Mouse (Mus musculus) C2C12 (cell line): ENCODE data around the gene Sgsm2. TPM values are rescaled to one million over a fixed set of nuclear protein-coding genes. Genes with fewer than 3 reads are reported as not detected.

Experiments used
- H3K27me3 ChIP-seq: one replicate; pipeline ENCODE4 v1.6.1; 2011; ENCODE audit not compliant: control insufficient read depth, insufficient read depth, insufficient read length
- H3K36me3 ChIP-seq: one replicate; pipeline ENCODE4 v1.6.1; 2011; ENCODE audit not compliant: control insufficient read depth, insufficient read depth
- H3K4me3 ChIP-seq: one replicate; pipeline ENCODE4 v1.5.1; 2011; ENCODE audit warnings: mild to moderate bottlenecking, control low read depth; ENCODE audit not compliant: poor library complexity, insufficient read depth, severe bottlenecking
- H3K79me2 ChIP-seq: one replicate; pipeline ENCODE4 v1.6.1; 2011; ENCODE audit not compliant: control insufficient read depth, insufficient read depth
- H3K79me3 ChIP-seq: one replicate; pipeline ENCODE4 v1.6.1; 2011; ENCODE audit warnings: low read depth, control low read depth
- H3ac ChIP-seq: one replicate; pipeline ENCODE3; 2011; ENCODE audit warnings: low read depth; ENCODE audit not compliant: control insufficient read depth, insufficient read length
- CEBPB ChIP-seq: IDR thresholded peaks from one replicate; pipeline ENCODE4 v1.6.1; 2011; ENCODE audit warnings: low read depth, mild to moderate bottlenecking, control low read depth, moderate library complexity
- CTCF ChIP-seq: IDR thresholded peaks from one replicate; pipeline ENCODE4 v1.5.1; 2011; ENCODE audit not compliant: control insufficient read depth, insufficient read depth, insufficient read length
- FOSL1 ChIP-seq: IDR thresholded peaks from one replicate; pipeline ENCODE4 v1.8.0; 2011; ENCODE audit warnings: mild to moderate bottlenecking, low read length; ENCODE audit not compliant: poor library complexity, insufficient read depth, severe bottlenecking
- MAX ChIP-seq: IDR thresholded peaks from one replicate; pipeline ENCODE4 v1.6.1; 2011; ENCODE audit warnings: mild to moderate bottlenecking, control low read depth
- MYOD1 ChIP-seq: IDR thresholded peaks from one replicate; pipeline ENCODE4 v1.6.1; 2011; ENCODE audit warnings: low read depth; ENCODE audit not compliant: control insufficient read depth, insufficient read length
- MYOG ChIP-seq: IDR thresholded peaks from one replicate; pipeline ENCODE4 v1.6.1; 2011; ENCODE audit not compliant: control insufficient read depth, insufficient read length; ENCODE audit errors: extremely low read depth
- USF1 ChIP-seq: IDR thresholded peaks from one replicate; pipeline ENCODE4 v1.6.1; 2011; ENCODE audit warnings: low read depth, mild to moderate bottlenecking, control low read depth, moderate library complexity
- polyA plus RNA-seq: library from polyadenylated mRNA; unstranded; fragments of >200 nt; fragmentation: generic; extraction: Trizol; gene quantifications from one replicate; pipeline ENCODE4 v1.2.1, GENCODE M21; 2012; ENCODE audit warnings: missing spikeins

Sgsm2 gene
- polyA plus RNA-seq, 1 experiment: 7.8 TPM

- Histone ChIP-seq H3K4me3 (no peak overlapping the region), H3K36me3 (peaks cover 21% of the 10 kb centered on the region), H3K79me3 (peaks cover 6% of the 10 kb centered on the region), H3K79me2 (peaks cover 12% of the 10 kb centered on the region), H3ac (no peak overlapping the region), H3K27me3 (no peaks in the 10 kb centered on the region)
- no peak for TF ChIP-seq MYOG
- no peak for TF ChIP-seq MYOD1
- TF ChIP-seq USF1: no peak
- TF ChIP-seq FOSL1: no peak
- no peak for TF ChIP-seq CEBPB
- no peak for TF ChIP-seq MAX
- no peak for TF ChIP-seq CTCF
These were observed 54.0 kb downstream of the Sgsm2 start for GRCm38 (mm10) chr11:74842656-74843434.

GRCm38 (mm10) chr11:74842045-74842444, 54.8 kb downstream of the Sgsm2 start:
- Histone ChIP-seq H3K27me3 (no peaks in the 10 kb centered on the region), H3ac (no peak overlapping the region), H3K79me3 (peaks cover 6% of the 10 kb centered on the region), H3K4me3 (no peak overlapping the region), H3K36me3 (peaks cover 21% of the 10 kb centered on the region), H3K79me2 (peaks cover 13% of the 10 kb centered on the region)
- TF ChIP-seq MYOG (no peak), MAX (no peak), USF1 (no peak), MYOD1 (no peak), CEBPB (no peak), FOSL1 (no peak), CTCF (no peak)

GRCm38 (mm10) chr11:74841366-74841765, 55.5 kb downstream of the Sgsm2 start:
- Histone ChIP-seq H3K36me3 (peaks cover 21% of the 10 kb centered on the region), H3K79me3 (peaks cover 6% of the 10 kb centered on the region), H3K27me3 (no peaks in the 10 kb centered on the region), H3K4me3 (no peak overlapping the region), H3ac (no peak overlapping the region), H3K79me2 (peaks cover 20% of the 10 kb centered on the region)
- TF ChIP-seq CEBPB (no peak), CTCF (no peak), MYOD1 (no peak), USF1 (no peak), MAX (no peak), MYOG (no peak), FOSL1 (no peak)

- H3K79me2 ChIP-seq: peaks cover 26% of the 10 kb centered on the region
- TF ChIP-seq MAX (no peak), USF1 (no peak), CTCF (no peak), FOSL1 (no peak), MYOG (no peak), CEBPB (no peak), MYOD1 (no peak)
- H3K4me3 ChIP-seq: no peak overlapping the region
- peaks cover 17% of the 10 kb centered on the region for H3K36me3 ChIP-seq
- no peaks in the 10 kb centered on the region for H3K27me3 ChIP-seq
- H3ac ChIP-seq: no peak overlapping the region
- H3K79me3 ChIP-seq: peaks cover 6% of the 10 kb centered on the region
These were observed 56.1 kb downstream of the Sgsm2 start for GRCm38 (mm10) chr11:74840739-74841138.

GRCm38 (mm10) chr11:74839860-74840715, 56.8 kb downstream of the Sgsm2 start:
- H3K79me3 ChIP-seq: peaks cover 7% of the 10 kb centered on the region
- H3K4me3 ChIP-seq: no peak overlapping the region
- no peaks in the 10 kb centered on the region for H3K27me3 ChIP-seq
- H3K36me3 ChIP-seq: peaks cover 16% of the 10 kb centered on the region
- TF ChIP-seq CEBPB: no peak
- no peak for TF ChIP-seq MYOD1
- TF ChIP-seq MYOG: no peak
- TF ChIP-seq CTCF: no peak
- TF ChIP-seq USF1: no peak
- no peak for TF ChIP-seq MAX
- no peak for TF ChIP-seq FOSL1
- peaks cover 33% of the 10 kb centered on the region for H3K79me2 ChIP-seq
- H3ac ChIP-seq: no peak overlapping the region
